9 mouse cellular contexts compared by ENCODE assay signal in genomic region chr4:62693839-62694238, GRCm38 (mm10).
DNase-seq lines count a peak whose midpoint lies in the region; ATAC-seq lines count a peak whose summit lies in the region.
"Had no signal": no experiment of that assay in that cellular context is flagged by ENCODE, and none has a peak within 500 bp of the region (broad histone marks: within the 10 kb centered on the region; RNA-seq: fewer than 3 reads in every experiment).

No protein-coding gene starts in this region.

- H3K36me3 ChIP-seq in limb, embryonic 12.5 days, result peaks cover 51% of the 10 kb centered on the region

- H3K4me3 ChIP-seq in limb, embryonic 12.5 days (replicated peaks), result no peak overlapping the region
- H3K4me3 ChIP-seq: limb, embryonic 13.5 days had no signal

- peak; percentile 44; the same call in 1 of the 2 replicates for ATAC-seq in limb, embryonic 12.5 days (ENCODE audit: insufficient number of reproducible peaks, insufficient read depth, low FRiP score, low TSS enrichment, low read depth)

- peak; percentile 69 for DNase-seq in gastrocnemius, postnatal 10 days
- no peak for DNase-seq in gastrocnemius, adult 18-20 months (ENCODE audit: low spot score)
- DNase-seq in urinary bladder, postnatal 25 days (ENCODE audit: low spot score), result peak; percentile 60
- no peak for DNase-seq in urinary bladder, postnatal 10 days (ENCODE audit: low spot score)
- DNase-seq in forelimb bud, embryonic 11.5 days (ENCODE audit: low read depth, low spot score), result peak; percentile 39
- peak; percentile 59 for DNase-seq in retina, postnatal 1 day
- DNase-seq in frontal cortex, postnatal 14 days (ENCODE audit: low spot score in 2 of 2), result no peak

- H3K27me3 ChIP-seq in limb, embryonic 12.5 days, result no peaks in the 10 kb centered on the region
- H3K27me3 ChIP-seq: limb, embryonic 13.5 days had no signal

- peaks cover 13% of the 10 kb centered on the region for H3K4me1 ChIP-seq in limb, embryonic 12.5 days (replicated peaks)

- 42% methylated on average over 10 of the region's 10 CpGs for WGBS in limb, embryonic 12.5 days

- no peak overlapping the region for H3K9ac ChIP-seq in limb, embryonic 12.5 days (replicated peaks)
- H3K9ac ChIP-seq: limb, embryonic 13.5 days had no signal

- no peaks in the 10 kb centered on the region for H3K9me3 ChIP-seq in limb, embryonic 12.5 days
- H3K9me3 ChIP-seq: limb, embryonic 13.5 days had no signal

- no peak overlapping the region for H3K27ac ChIP-seq in limb, embryonic 12.5 days
- H3K27ac ChIP-seq: limb, embryonic 13.5 days had no signal

- H3K4me2 ChIP-seq in limb, embryonic 12.5 days, result no peak overlapping the region
- H3K4me2 ChIP-seq: limb, embryonic 13.5 days had no signal

Comparison
In these comparisons a context has a peak if more than half of its experiments do, and no peak if none do; other contexts are left out.
1. DNase-seq: peak in gastrocnemius, postnatal 10 days (single experiment), urinary bladder, postnatal 25 days (single experiment), forelimb bud, embryonic 11.5 days (single experiment) and retina, postnatal 1 day (single experiment); none in gastrocnemius, adult 18-20 months (single experiment), urinary bladder, postnatal 10 days (single experiment) and frontal cortex, postnatal 14 days (0 of 2).